Comparison of ENCODE assay signal across 18 mouse cellular contexts in the genomic region with DNA sequence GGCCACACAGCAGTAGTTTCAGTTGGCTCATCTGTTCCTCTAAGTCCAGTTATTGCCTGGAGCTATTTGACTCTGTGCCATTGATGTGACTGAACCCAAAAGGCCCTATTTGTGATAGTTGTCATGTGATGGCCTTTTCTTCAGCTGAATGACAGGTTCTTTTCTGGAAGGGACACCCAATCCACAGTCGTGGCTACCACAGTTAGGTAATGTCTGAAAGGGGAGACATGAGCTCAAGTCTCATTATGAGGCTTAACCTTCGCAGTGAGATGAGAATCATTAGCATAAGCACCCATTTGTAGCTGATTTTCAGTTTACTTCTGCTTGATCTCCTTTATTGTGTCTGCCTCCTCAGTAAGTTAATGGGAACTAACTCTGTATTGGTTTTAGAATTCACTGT.
"Had no signal": no experiment of that assay in that cellular context is flagged by ENCODE, and none has a peak within 500 bp of the region (broad histone marks: within the 10 kb centered on the region; RNA-seq: fewer than 3 reads in every experiment).

No protein-coding gene starts in this region.

- H3K4me2 ChIP-seq: liver, embryonic 13.5 days; lung, embryonic 14.5 days; midbrain, embryonic 15.5 days; neural tube, embryonic 12.5 days; neural tube, embryonic 15.5 days had no signal

- H3K9ac ChIP-seq: liver, embryonic 13.5 days; lung, embryonic 14.5 days; midbrain, embryonic 15.5 days; neural tube, embryonic 12.5 days; neural tube, embryonic 15.5 days had no signal

- H3K9me3 ChIP-seq: liver, embryonic 13.5 days; midbrain, embryonic 10.5 days; midbrain, embryonic 15.5 days; neural tube, embryonic 12.5 days; neural tube, embryonic 15.5 days had no signal

- DNase-seq: kidney, adult 2 months; kidney, postnatal 25 days; layer of hippocampus, postnatal 36 days; liver, embryonic 13.5 days; lung, embryonic 14.5 days; right cerebral cortex, postnatal 14 days; right cerebral cortex, postnatal 4 days; thymus, adult 2 months; thymus, postnatal 14 days had no signal

- ATAC-seq: lung, postnatal 0 days; midbrain, embryonic 15.5 days had no signal

- H3K4me3 ChIP-seq: left cerebral cortex, adult 2 months; liver, embryonic 13.5 days; midbrain, embryonic 10.5 days; midbrain, embryonic 15.5 days; neural tube, embryonic 12.5 days; neural tube, embryonic 15.5 days had no signal

- H3K27me3 ChIP-seq: liver, embryonic 13.5 days; midbrain, embryonic 15.5 days; neural tube, embryonic 12.5 days; neural tube, embryonic 15.5 days had no signal

- H3K27ac ChIP-seq: kidney, postnatal 0 days; left cerebral cortex, adult 2 months; liver, embryonic 13.5 days; macrophage; midbrain, embryonic 10.5 days; midbrain, embryonic 15.5 days; neural tube, embryonic 12.5 days; neural tube, embryonic 15.5 days; stomach, postnatal 0 days had no signal

- H3K4me1 ChIP-seq: liver, embryonic 13.5 days; midbrain, embryonic 15.5 days; neural tube, embryonic 12.5 days; neural tube, embryonic 15.5 days had no signal

- H3K36me3 ChIP-seq: liver, embryonic 13.5 days; midbrain, embryonic 10.5 days; midbrain, embryonic 15.5 days; neural tube, embryonic 12.5 days; neural tube, embryonic 15.5 days had no signal
